Mouse (Mus musculus): ENCODE measurements around the gene Coro1a. TPM values are rescaled to one million over a fixed set of nuclear protein-coding genes. Genes with fewer than 3 reads are reported as not detected.
A peak's percentile ranks its signal among the peaks of the same experiment; 100 is the strongest.

Coro1a gene
- polyA plus RNA-seq, 1 experiment from 2014 or later, result 65.3 TPM

DNA sequence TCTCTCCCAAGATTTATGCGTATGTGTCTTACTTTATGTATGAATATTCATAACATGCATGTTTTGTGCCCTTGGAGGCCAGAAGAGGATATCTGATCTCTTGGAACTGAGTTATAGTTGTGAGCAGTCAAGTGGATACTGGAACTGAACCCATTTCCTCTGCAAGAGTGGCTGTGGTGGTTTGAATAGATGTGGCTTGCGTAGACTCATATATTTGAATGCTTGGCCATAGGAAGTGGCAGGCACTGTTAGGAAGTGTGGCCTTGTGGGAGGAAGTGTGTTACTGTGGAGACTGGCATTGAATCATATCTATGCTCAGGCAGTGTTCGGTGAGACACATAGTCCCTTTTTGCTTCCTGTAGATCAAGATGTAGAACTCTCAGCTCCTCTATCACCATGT, 51.9 kb downstream of the Coro1a start:
- no peaks in the 10 kb centered on the region for H3K4me1 ChIP-seq (ENCODE audit: insufficient read depth, low read depth, low read length)
- TF ChIP-seq CTCF (IDR thresholded peaks at IDR 0.05) (no peak), EP300 (IDR thresholded peaks at IDR 0.05) (no peak)
- H3K9ac ChIP-seq (replicated peaks; ENCODE audit: low read depth), result no peak overlapping the region
- H3K36me3 ChIP-seq (ENCODE audit: insufficient read depth, low read length), result no peaks in the 10 kb centered on the region
- no peaks in the 10 kb centered on the region for H3K27me3 ChIP-seq (replicated peaks; ENCODE audit: insufficient read depth, low read length)
- no peak overlapping the region for H3K4me3 ChIP-seq (ENCODE audit: low read depth, low read length)
- DNase-seq (ENCODE audit: low spot score) (peak; percentile 28), ATAC-seq (peak; percentile 40; the same call in 1 of the 2 replicates)
- H3K4me2 ChIP-seq (replicated peaks; ENCODE audit: low read depth, low read length), result no peak overlapping the region
- no peak overlapping the region for H3K27ac ChIP-seq (ENCODE audit: low read length)
- WGBS, result 79% methylated on average over 3 of the region's 3 CpGs
- H3K9me3 ChIP-seq (ENCODE audit: low read length), result no peaks in the 10 kb centered on the region

DNA sequence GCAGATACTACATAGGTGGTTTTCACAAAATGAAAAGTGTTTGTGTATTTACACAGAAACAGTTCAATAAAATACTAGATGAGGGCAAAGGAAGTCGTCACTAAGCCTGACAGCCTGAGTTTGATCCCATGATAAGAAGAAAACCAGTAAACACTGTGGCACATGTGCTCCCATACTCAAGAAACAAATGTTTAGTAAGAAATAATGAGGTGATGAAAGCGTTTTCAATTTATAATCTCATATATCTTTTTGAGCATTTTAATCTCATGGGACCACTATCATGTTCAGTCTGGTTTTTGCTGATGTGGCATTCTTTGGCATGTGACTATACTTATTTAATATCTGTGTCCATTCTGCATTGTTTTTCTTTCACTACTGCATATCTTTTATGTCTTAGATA, 53.6 kb downstream of the Coro1a start:
- no peak for DNase-seq (ENCODE audit: low spot score)
- Histone ChIP-seq H3K27ac (ENCODE audit: low read length) (no peak overlapping the region), H3K9ac (replicated peaks; ENCODE audit: low read depth) (no peak overlapping the region), H3K9me3 (ENCODE audit: low read length) (no peaks in the 10 kb centered on the region), H3K4me3 (ENCODE audit: low read depth, low read length) (no peak overlapping the region), H3K4me1 (ENCODE audit: insufficient read depth, low read depth, low read length) (0 out of 2 replicates have a peak, but pooled peaks cover 3% of the 10 kb centered on the region), H3K4me2 (replicated peaks; ENCODE audit: low read depth, low read length) (no peak overlapping the region), H3K36me3 (ENCODE audit: insufficient read depth, low read length) (no peaks in the 10 kb centered on the region), H3K27me3 (replicated peaks; ENCODE audit: insufficient read depth, low read length) (no peaks in the 10 kb centered on the region)
- ATAC-seq, result no peak
- TF ChIP-seq CTCF (IDR thresholded peaks at IDR 0.05) (no peak), EP300 (IDR thresholded peaks at IDR 0.05) (no peak)
- WGBS, result 59% methylated on average over 2 of the region's 2 CpGs

DNA sequence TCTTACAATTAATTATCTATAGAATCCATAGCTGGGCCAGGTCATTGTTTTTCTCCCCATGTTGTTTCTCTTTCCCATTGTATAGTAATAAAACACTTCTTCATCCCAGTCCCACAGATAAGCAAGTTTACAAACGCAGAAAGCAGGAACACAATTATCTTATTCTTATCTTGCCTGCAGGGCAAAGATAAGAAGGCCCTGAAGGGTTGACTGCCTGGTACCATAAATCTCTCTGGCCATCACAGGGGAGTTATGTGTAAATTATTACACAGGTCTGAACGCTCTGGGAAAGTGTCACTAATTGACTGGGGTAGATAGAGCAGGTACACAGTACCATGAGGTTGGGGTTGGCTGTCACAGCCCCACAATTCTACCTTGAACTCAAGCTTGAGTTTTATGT, 56.7 kb downstream of the Coro1a start:
- Histone ChIP-seq H3K4me1 (ENCODE audit: insufficient read depth, low read depth, low read length) (0 out of 2 replicates have a peak, but pooled peaks cover 3% of the 10 kb centered on the region), H3K36me3 (ENCODE audit: insufficient read depth, low read length) (no peaks in the 10 kb centered on the region), H3K9ac (replicated peaks; ENCODE audit: low read depth) (no peak overlapping the region), H3K27ac (ENCODE audit: low read length) (no peak overlapping the region), H3K4me2 (replicated peaks; ENCODE audit: low read depth, low read length) (no peak overlapping the region), H3K4me3 (ENCODE audit: low read depth, low read length) (no peak overlapping the region), H3K9me3 (ENCODE audit: low read length) (no peaks in the 10 kb centered on the region), H3K27me3 (replicated peaks; ENCODE audit: insufficient read depth, low read length) (no peaks in the 10 kb centered on the region)
- peak; percentile 78 for TF ChIP-seq EP300 (IDR thresholded peaks at IDR 0.05)
- TF ChIP-seq CTCF (IDR thresholded peaks at IDR 0.05), result no peak
- no peak for DNase-seq (ENCODE audit: low spot score)
- no peak for ATAC-seq
- 37% methylated on average over 2 of the region's 2 CpGs for WGBS

Other genes starting within 250 kb of the Coro1a start
- gene Atp2a1, start 244.7 kb downstream of the Coro1a start, polyA plus RNA-seq (2015; fragmentation: Nextera tagmentation; extraction: Ambion mirVana), result 0.14 and 0.29 TPM in 2 replicates
- gene Sh2b1, start 232.4 kb downstream of the Coro1a start, polyA plus RNA-seq (2015; fragmentation: Nextera tagmentation; extraction: Ambion mirVana), result 25.6 and 28.6 TPM in 2 replicates
- 47.3 and 49.7 TPM in 2 replicates for gene Tufm, start 220.4 kb downstream of the Coro1a start, polyA plus RNA-seq (2015; fragmentation: Nextera tagmentation; extraction: Ambion mirVana)
- 22.1 and 24.5 TPM in 2 replicates for gene Atxn2l, start 204.3 kb downstream of the Coro1a start, polyA plus RNA-seq (2015; fragmentation: Nextera tagmentation; extraction: Ambion mirVana)
- gene Eif3c, start 141.4 kb downstream of the Coro1a start, polyA plus RNA-seq (2015; fragmentation: Nextera tagmentation; extraction: Ambion mirVana), result 141 and 154 TPM in 2 replicates
- 3.9 and 4.1 TPM in 2 replicates for gene Apobr, start 122.8 kb downstream of the Coro1a start, polyA plus RNA-seq (2015; fragmentation: Nextera tagmentation; extraction: Ambion mirVana)
- gene Cln3, start 122.0 kb downstream of the Coro1a start, polyA plus RNA-seq (2015; fragmentation: Nextera tagmentation; extraction: Ambion mirVana), result 33.0 and 38.3 TPM in 2 replicates
- gene Il27, start 112.8 kb downstream of the Coro1a start, polyA plus RNA-seq (2015; fragmentation: Nextera tagmentation; extraction: Ambion mirVana), result 0.31 TPM in 1 of 2 replicates, not detected in the other
- gene Nupr1, start 76.9 kb downstream of the Coro1a start, polyA plus RNA-seq (2015; fragmentation: Nextera tagmentation; extraction: Ambion mirVana), result 266 and 308 TPM in 2 replicates
- 42.9 and 49.5 TPM in 2 replicates for gene Sgf29, start 58.5 kb downstream of the Coro1a start, polyA plus RNA-seq (2015; fragmentation: Nextera tagmentation; extraction: Ambion mirVana)
- 57.1 and 58.4 TPM in 2 replicates for gene Sult1a1, start 31.4 kb downstream of the Coro1a start, polyA plus RNA-seq (2015; fragmentation: Nextera tagmentation; extraction: Ambion mirVana)
- gene Bola2, start 12.4 kb downstream of the Coro1a start, polyA plus RNA-seq (2015; fragmentation: Nextera tagmentation; extraction: Ambion mirVana), result 76.1 and 77.4 TPM in 2 replicates
- 9.2 and 10.4 TPM in 2 replicates for gene Slx1b, start 12.0 kb downstream of the Coro1a start, polyA plus RNA-seq (2015; fragmentation: Nextera tagmentation; extraction: Ambion mirVana)
- gene Mapk3, start 51.8 kb upstream of the Coro1a start, polyA plus RNA-seq (2015; fragmentation: Nextera tagmentation; extraction: Ambion mirVana), result 180 and 183 TPM in 2 replicates
- gene Gdpd3, start 58.5 kb upstream of the Coro1a start, polyA plus RNA-seq (2015; fragmentation: Nextera tagmentation; extraction: Ambion mirVana), result 3.4 and 4.1 TPM in 2 replicates
- 325 and 340 TPM in 2 replicates for gene Ypel3, start 69.2 kb upstream of the Coro1a start, polyA plus RNA-seq (2015; fragmentation: Nextera tagmentation; extraction: Ambion mirVana)
- gene Tbx6, start 73.7 kb upstream of the Coro1a start, polyA plus RNA-seq (2015; fragmentation: Nextera tagmentation; extraction: Ambion mirVana), result 0.56 and 0.74 TPM in 2 replicates
- 150 and 151 TPM in 2 replicates for gene Ppp4c, start 84.7 kb upstream of the Coro1a start, polyA plus RNA-seq (2015; fragmentation: Nextera tagmentation; extraction: Ambion mirVana)
- 0.13 and 0.19 TPM in 2 replicates for gene Fam57b, start 89.9 kb upstream of the Coro1a start, polyA plus RNA-seq (2015; fragmentation: Nextera tagmentation; extraction: Ambion mirVana)
- not detected in 2 replicates for gene 4930451I11Rik, start 123.9 kb upstream of the Coro1a start, polyA plus RNA-seq (2015; fragmentation: Nextera tagmentation; extraction: Ambion mirVana)
- gene Doc2a, start 139.6 kb upstream of the Coro1a start, polyA plus RNA-seq (2015; fragmentation: Nextera tagmentation; extraction: Ambion mirVana), result 0.20 and 0.33 TPM in 2 replicates
- 8.4 and 9.3 TPM in 2 replicates for gene Hirip3, start 154.2 kb upstream of the Coro1a start, polyA plus RNA-seq (2015; fragmentation: Nextera tagmentation; extraction: Ambion mirVana)
- gene Ino80e, start 154.6 kb upstream of the Coro1a start, polyA plus RNA-seq (2015; fragmentation: Nextera tagmentation; extraction: Ambion mirVana), result 52.2 and 54.7 TPM in 2 replicates
- 36.1 and 39.0 TPM in 2 replicates for gene Taok2, start 176.9 kb upstream of the Coro1a start, polyA plus RNA-seq (2015; fragmentation: Nextera tagmentation; extraction: Ambion mirVana)
- gene Tmem219, start 215.1 kb upstream of the Coro1a start, polyA plus RNA-seq (2015; fragmentation: Nextera tagmentation; extraction: Ambion mirVana), result 42.5 and 45.0 TPM in 2 replicates
- 12.1 and 14.9 TPM in 2 replicates for gene Kctd13, start 221.1 kb upstream of the Coro1a start, polyA plus RNA-seq (2015; fragmentation: Nextera tagmentation; extraction: Ambion mirVana)
- gene Asphd1, start 241.8 kb upstream of the Coro1a start, polyA plus RNA-seq (2015; fragmentation: Nextera tagmentation; extraction: Ambion mirVana), result not detected in 2 replicates
- gene Sez6l2, start 242.8 kb upstream of the Coro1a start, polyA plus RNA-seq (2015; fragmentation: Nextera tagmentation; extraction: Ambion mirVana), result 1.7 and 3.0 TPM in 2 replicates